Mouse (Mus musculus) heart, embryonic 16.5 days (tissue): ENCODE measurements around the gene Vegfb. TPM values are rescaled to one million over a fixed set of nuclear protein-coding genes. Genes with fewer than 3 reads are reported as not detected.
A peak's percentile ranks its signal among the peaks of the same experiment; 100 is the strongest.

Experiments used
- ATAC-seq: fragments of 200-750 bp; cut with Nextera tagmentation; replicated peaks from 2 replicates; pipeline ENCODE4 v1.8.0; 2017; ENCODE audit warnings: moderate number of reproducible peaks; ENCODE audit not compliant: insufficient read depth, low FRiP score; ENCODE audit errors: extremely low read depth
- H3K27ac ChIP-seq: fragments of 300-500 bp; sonication (generic); 2 replicates; pipeline ENCODE4 v1.5.1; 2014; ENCODE audit warnings: mild to moderate bottlenecking, low read length, control low read depth, moderate library complexity
- H3K27me3 ChIP-seq: fragments of 300-500 bp; sonication (generic); 2 replicates; pipeline ENCODE4 v1.6.1; 2014; ENCODE audit warnings: low read length, mixed read lengths; ENCODE audit not compliant: control insufficient read depth, insufficient read depth
- H3K36me3 ChIP-seq: fragments of 300-500 bp; sonication (generic); 2 replicates; pipeline ENCODE4 v1.6.1; 2014; ENCODE audit not compliant: control insufficient read depth, insufficient read depth
- H3K4me1 ChIP-seq: fragments of 300-500 bp; sonication (generic); 2 replicates; pipeline ENCODE4 v1.6.1; 2014; ENCODE audit warnings: low read length, mixed read lengths; ENCODE audit not compliant: control insufficient read depth, insufficient read depth
- H3K4me2 ChIP-seq: fragments of 300-500 bp; sonication (generic); 2 replicates; pipeline ENCODE4 v1.6.1; 2014; ENCODE audit warnings: low read depth, mild to moderate bottlenecking, control low read depth, low read length
- H3K4me3 ChIP-seq: fragments of 300-500 bp; sonication (generic); 2 replicates; pipeline ENCODE4 v1.5.1; 2014; ENCODE audit warnings: mild to moderate bottlenecking, control low read depth, low read length
- H3K9ac ChIP-seq: fragments of 300-500 bp; sonication (generic); 2 replicates; pipeline ENCODE4 v1.6.1; 2014; ENCODE audit warnings: low read length, control low read depth
- H3K9me3 ChIP-seq: fragments of 300-500 bp; sonication (generic); replicated peaks from 2 replicates; pipeline ENCODE4 v1.6.1; 2016; ENCODE audit warnings: low read length; ENCODE audit not compliant: control insufficient read depth
- WGBS: fragments of 180-500 bp; shearing (Covaris S2); extraction: QIAGEN DNeasy Blood & Tissue Kit; methylation state at CpG from one replicate; pipeline ENCODE4 v1.1.7; 2014; 5-methylcytosine and 5-hydroxymethylcytosine counted together
- polyA plus RNA-seq: library from polyadenylated mRNA; unstranded; fragments of >200 nt; fragmentation: Nextera tagmentation; extraction: Ambion mirVana; gene quantifications from 2 replicates; pipeline ENCODE4 v1.2.1, GENCODE M21; 2015

Gene Vegfb
- polyA plus RNA-seq, 1 experiment from 2014 or later, result 123 TPM

GRCm38 (mm10) chr19:6941372-6942248 lies 45.8 kb downstream of the Vegfb start, which contains the start of gene Bad:
Gene Bad (plus strand): TSS chr19:6941861.
- Histone ChIP-seq H3K36me3 (0 out of 2 replicates have a peak, but pooled peaks cover under 1% of the 10 kb centered on the region), H3K9me3 (no peaks in the 10 kb centered on the region)

GRCm38 (mm10) chr19:6940396-6941351 lies 46.8 kb downstream of the Vegfb start:
- peaks cover 18% of the 10 kb centered on the region for H3K4me1 ChIP-seq
- peak overlapping the region; percentile 91 for H3K4me2 ChIP-seq
- peaks cover 5% of the 10 kb centered on the region; the same call in 1 of the 2 replicates for H3K27me3 ChIP-seq
- peak overlapping the region; percentile 85 for H3K4me3 ChIP-seq
- no peak for ATAC-seq
- H3K36me3 ChIP-seq, result no peaks in the 10 kb centered on the region
- WGBS, result 19% methylated on average over 28 of the region's 29 CpGs
- H3K9ac ChIP-seq, result peak overlapping the region; percentile 84
- H3K9me3 ChIP-seq, result no peaks in the 10 kb centered on the region
- H3K27ac ChIP-seq, result peak overlapping the region; percentile 50; the same call in 1 of the 2 replicates

More at GRCm38 (mm10) chr19:6941372-6942248, 45.8 kb downstream of the Vegfb start, which contains the start of gene Bad:
- ATAC-seq, result peak; percentile 86
- no peaks in the 10 kb centered on the region for H3K27me3 ChIP-seq
- peak within 1 kb of the TSS; percentile 98 for H3K27ac ChIP-seq
- H3K4me2 ChIP-seq, result peak within 1 kb of the TSS; percentile 91
- peaks cover 18% of the 10 kb centered on the region for H3K4me1 ChIP-seq
- H3K9ac ChIP-seq, result peak within 1 kb of the TSS; percentile 95
- WGBS, result under 1% methylated on average over 81 of the region's 83 CpGs
- peak within 1 kb of the TSS; percentile 85 for H3K4me3 ChIP-seq

- peaks cover 15% of the 10 kb centered on the region for H3K27me3 ChIP-seq
- H3K9me3 ChIP-seq, result no peaks in the 10 kb centered on the region
- H3K4me2 ChIP-seq, result no peak overlapping the region
- no peak overlapping the region for H3K27ac ChIP-seq
- no peak overlapping the region for H3K4me3 ChIP-seq
- H3K4me1 ChIP-seq, result peaks cover 18% of the 10 kb centered on the region
- H3K36me3 ChIP-seq, result no peaks in the 10 kb centered on the region
- H3K9ac ChIP-seq, result peak overlapping the region; percentile 10; the same call in 1 of the 2 replicates
- no peak for ATAC-seq
- 87% methylated on average over 20 of the region's 20 CpGs for WGBS
These were observed 48.1 kb downstream of the Vegfb start for GRCm38 (mm10) chr19:6939106-6940002.

GRCm38 (mm10) chr19:6937541-6938465 lies 49.6 kb downstream of the Vegfb start:
- H3K27me3 ChIP-seq, result peaks cover 26% of the 10 kb centered on the region
- no peak for ATAC-seq
- H3K4me1 ChIP-seq, result peaks cover 24% of the 10 kb centered on the region
- no peak overlapping the region for H3K9ac ChIP-seq
- no peaks in the 10 kb centered on the region for H3K36me3 ChIP-seq
- H3K4me2 ChIP-seq, result no peak overlapping the region
- no peak overlapping the region for H3K27ac ChIP-seq
- whole genome bisulfite sequencing, result 78% methylated on average over 16 of the region's 16 CpGs
- no peaks in the 10 kb centered on the region for H3K9me3 ChIP-seq
- no peak overlapping the region for H3K4me3 ChIP-seq

- peaks cover 40% of the 10 kb centered on the region for H3K27me3 ChIP-seq
- H3K9me3 ChIP-seq, result no peaks in the 10 kb centered on the region
- H3K4me3 ChIP-seq, result no peak overlapping the region
- 16% methylated on average over 3 of the region's 3 CpGs for WGBS
- H3K36me3 ChIP-seq, result no peaks in the 10 kb centered on the region
- ATAC-seq, result no peak
- peaks cover 22% of the 10 kb centered on the region for H3K4me1 ChIP-seq
- H3K4me2 ChIP-seq, result no peak overlapping the region
- no peak overlapping the region for H3K27ac ChIP-seq
- H3K9ac ChIP-seq, result no peak overlapping the region
These were observed 51.2 kb downstream of the Vegfb start for GRCm38 (mm10) chr19:6936299-6936698.

GRCm38 (mm10) chr19:6934195-6934977 lies 53.1 kb downstream of the Vegfb start, which contains the start of gene Kcnk4:
Gene Kcnk4 (minus strand): TSS chr19:6934515.
- 9% methylated on average over 23 of the region's 23 CpGs for WGBS
- H3K4me1 ChIP-seq, result peaks cover 10% of the 10 kb centered on the region
- no peak for ATAC-seq
- peak within 1 kb of the TSS; percentile 80 for H3K4me2 ChIP-seq
- H3K27me3 ChIP-seq, result peaks cover 48% of the 10 kb centered on the region
- peak within 1 kb of the TSS; percentile 49 for H3K9ac ChIP-seq
- peak within 1 kb of the TSS; percentile 48 for H3K4me3 ChIP-seq
- no peaks in the 10 kb centered on the region for H3K9me3 ChIP-seq
- H3K36me3 ChIP-seq, result no peaks in the 10 kb centered on the region
- no peak within 1 kb of the TSS for H3K27ac ChIP-seq
